Mouse (Mus musculus) cortical plate, adult 2 months (tissue): ENCODE results near the gene Tmem143. TPM values are rescaled to one million over a fixed set of nuclear protein-coding genes. Genes with fewer than 3 reads are reported as not detected.
"Not testable (repeated sequence)": the region's sequence is repeated elsewhere in the genome, so short reads cannot be mapped to it uniquely, and the experiment has no call there.

Source experiments
- H3K27ac ChIP-seq: fragments of 200-500 bp; 2 replicates; pipeline ENCODE4 v1.5.1; 2012; ENCODE audit warnings: low read length, control low read depth, inconsistent platforms; ENCODE audit not compliant: insufficient read depth
- H3K4me1 ChIP-seq: fragments of 200-500 bp; 2 replicates; pipeline ENCODE4 v1.6.1; 2011; ENCODE audit warnings: low read length; ENCODE audit not compliant: control insufficient read depth, insufficient read depth
- H3K4me3 ChIP-seq: fragments of 200-500 bp; 2 replicates; pipeline ENCODE4 v1.5.1; 2011; ENCODE audit warnings: mild to moderate bottlenecking, low read length, control low read depth; ENCODE audit not compliant: insufficient read depth
- CTCF ChIP-seq: fragments of 200-500 bp; IDR thresholded peaks from 2 replicates; pipeline ENCODE4 v1.5.1; 2011; ENCODE audit warnings: mild to moderate bottlenecking, control low read depth, low read length; ENCODE audit not compliant: insufficient read depth; ENCODE audit errors: extremely low read depth
- POLR2A ChIP-seq: fragments of 200-500 bp; IDR thresholded peaks from 2 replicates; pipeline ENCODE4 v1.6.1; 2011; ENCODE audit warnings: mild to moderate bottlenecking, low read length, control low read depth; ENCODE audit not compliant: insufficient read depth; ENCODE audit errors: extremely low read depth
- polyA plus RNA-seq: library from polyadenylated mRNA; depleted of rRNA; stranded (reverse); fragments of >200 nt; gene quantifications from 2 replicates; pipeline ENCODE4 v1.2.3, GENCODE M21; 2012; rRNA removed

Tmem143 gene
- polyA plus RNA-seq, 1 experiment: 32.5 TPM

GRCm38 (mm10) chr7:45941986-45942385 is 45.2 kb downstream of the Tmem143 start:
- Histone ChIP-seq H3K27ac (no peak overlapping the region), H3K4me1 (no peaks in the 10 kb centered on the region), H3K4me3 (no peak overlapping the region)
- TF ChIP-seq CTCF (no peak), POLR2A (no peak)

- H3K27ac ChIP-seq, H3K4me1 ChIP-seq: not testable (repeated sequence)
Observed at GRCm38 (mm10) chr7:45943280-45943679, 46.5 kb downstream of the Tmem143 start.

GRCm38 (mm10) chr7:45949061-45949460 is 52.3 kb downstream of the Tmem143 start:
- no peaks in the 10 kb centered on the region for H3K4me1 ChIP-seq
- TF ChIP-seq CTCF (no peak), POLR2A (no peak)
- no peak overlapping the region for H3K4me3 ChIP-seq
- 0 out of 2 replicates have a peak overlapping the region, but pooled peaks have one; percentile 13 for H3K27ac ChIP-seq

More at GRCm38 (mm10) chr7:45943280-45943679, 46.5 kb downstream of the Tmem143 start:
- TF ChIP-seq CTCF: 0 out of 2 replicates have a peak, but pooled peaks have one; percentile 18
- H3K4me3 ChIP-seq: not testable (repeated sequence)

GRCm38 (mm10) chr7:45956611-45957010 is 59.9 kb downstream of the Tmem143 start:
- H3K27ac ChIP-seq: no peak overlapping the region
- H3K4me1 ChIP-seq: no peaks in the 10 kb centered on the region
- TF ChIP-seq POLR2A (no peak), CTCF (no peak)
- no peak overlapping the region for H3K4me3 ChIP-seq

Other genes starting within 250 kb of the Tmem143 start
- gene Fut2, start 230.5 kb upstream of the Tmem143 start, polyA plus RNA-seq: 0.21 and 0.28 TPM in 2 replicates
- gene Ntn5, start 212.9 kb upstream of the Tmem143 start, polyA plus RNA-seq: 20.9 and 26.3 TPM in 2 replicates
- 6.6 and 8.0 TPM in 2 replicates for gene Sec1, start 202.5 kb upstream of the Tmem143 start, polyA plus RNA-seq
- gene Car11, start 197.1 kb upstream of the Tmem143 start, polyA plus RNA-seq: 351 and 377 TPM in 2 replicates
- gene Dbp, start 191.9 kb upstream of the Tmem143 start, polyA plus RNA-seq: 251 and 257 TPM in 2 replicates
- 255 and 261 TPM in 2 replicates for gene Rpl18, start 181.5 kb upstream of the Tmem143 start, polyA plus RNA-seq
- gene Sphk2, start 178.9 kb upstream of the Tmem143 start, polyA plus RNA-seq: 22.5 and 23.5 TPM in 2 replicates
- gene Fam83e, start 175.7 kb upstream of the Tmem143 start, polyA plus RNA-seq: 0.19 and 0.21 TPM in 2 replicates
- not detected in 2 replicates for gene Spaca4, start 171.1 kb upstream of the Tmem143 start, polyA plus RNA-seq
- 191 and 227 TPM in 2 replicates for gene Lmtk3, start 113.2 kb upstream of the Tmem143 start, polyA plus RNA-seq
- 26.6 and 29.3 TPM in 2 replicates for gene Sult2b1, start 112.3 kb upstream of the Tmem143 start, polyA plus RNA-seq
- 161 and 162 TPM in 2 replicates for gene Cyth2, start 82.4 kb upstream of the Tmem143 start, polyA plus RNA-seq
- gene Kcnj14, start 72.2 kb upstream of the Tmem143 start, polyA plus RNA-seq: 1.8 and 2.6 TPM in 2 replicates
- 15.7 and 17.5 TPM in 2 replicates for gene Grwd1, start 66.0 kb upstream of the Tmem143 start, polyA plus RNA-seq
- 106 and 107 TPM in 2 replicates for gene Kdelr1, start 24.2 kb upstream of the Tmem143 start, polyA plus RNA-seq
- 9.0 and 10.0 TPM in 2 replicates for gene Grin2d, start 18.6 kb upstream of the Tmem143 start, polyA plus RNA-seq
- 0.31 TPM in 1 of 2 replicates, not detected in the other for gene Syngr4, start 227 bp upstream of the Tmem143 start, polyA plus RNA-seq
- gene Emp3, start 24.5 kb downstream of the Tmem143 start, polyA plus RNA-seq: 8.9 and 10.4 TPM in 2 replicates
- 3.0 and 3.9 TPM in 2 replicates for gene Ccdc114, start 27.1 kb downstream of the Tmem143 start, polyA plus RNA-seq
- gene Abcc6, start 133.4 kb downstream of the Tmem143 start, polyA plus RNA-seq: 2.3 and 3.1 TPM in 2 replicates
- gene Nomo1, start 136.8 kb downstream of the Tmem143 start, polyA plus RNA-seq: 70.3 and 71.5 TPM in 2 replicates
- gene Kcnj11, start 203.8 kb downstream of the Tmem143 start, polyA plus RNA-seq: 44.6 and 51.0 TPM in 2 replicates